Mouse (Mus musculus): ENCODE results near the gene Abl1.

Abl1 gene

GRCm38 (mm10) chr2:31689045-31689444, 869 bp downstream of the Abl1 start:
- DNase-seq, result peak; percentile 48

GRCm38 (mm10) chr2:31690063-31690462, 1.9 kb downstream of the Abl1 start:
- no peak for DNase-seq

GRCm38 (mm10) chr2:31698209-31698608, 10.0 kb downstream of the Abl1 start:
- DNase-seq, result no peak

GRCm38 (mm10) chr2:31700545-31701446, 12.6 kb downstream of the Abl1 start:
- no peak for DNase-seq

GRCm38 (mm10) chr2:31703226-31703625, 15.1 kb downstream of the Abl1 start:
- no peak for DNase-seq

- no peak for DNase-seq
Measured at GRCm38 (mm10) chr2:31705914-31706313, 17.7 kb downstream of the Abl1 start.

GRCm38 (mm10) chr2:31706531-31706930, 18.4 kb downstream of the Abl1 start:
- no peak for DNase-seq

- DNase-seq, result no peak
Measured at GRCm38 (mm10) chr2:31712716-31713115, 24.5 kb downstream of the Abl1 start.

- DNase-seq, result no peak
Measured at GRCm38 (mm10) chr2:31713813-31714212, 25.6 kb downstream of the Abl1 start.

- no peak for DNase-seq
Measured at GRCm38 (mm10) chr2:31714780-31715179, 26.6 kb downstream of the Abl1 start.

- no peak for DNase-seq
Measured at GRCm38 (mm10) chr2:31715985-31716384, 27.8 kb downstream of the Abl1 start.

GRCm38 (mm10) chr2:31719202-31719880, 31.2 kb downstream of the Abl1 start:
- peak; percentile 83 for DNase-seq

- DNase-seq, result no peak
Measured at GRCm38 (mm10) chr2:31719944-31720343, 31.8 kb downstream of the Abl1 start.

GRCm38 (mm10) chr2:31720783-31721182, 32.6 kb downstream of the Abl1 start:
- DNase-seq, result peak; percentile 44

GRCm38 (mm10) chr2:31724730-31725490, 36.7 kb downstream of the Abl1 start:
- DNase-seq, result no peak

GRCm38 (mm10) chr2:31727576-31728277, 39.6 kb downstream of the Abl1 start:
- no peak for DNase-seq

GRCm38 (mm10) chr2:31730640-31731039, 42.5 kb downstream of the Abl1 start:
- DNase-seq, result no peak

- DNase-seq, result no peak
Measured at GRCm38 (mm10) chr2:31732497-31732896, 44.3 kb downstream of the Abl1 start.

GRCm38 (mm10) chr2:31733558-31733957, 45.4 kb downstream of the Abl1 start:
- DNase-seq, result no peak

GRCm38 (mm10) chr2:31739041-31739440, 50.9 kb downstream of the Abl1 start:
- DNase-seq, result no peak

GRCm38 (mm10) chr2:31741728-31742127, 53.6 kb downstream of the Abl1 start:
- no peak for DNase-seq

- DNase-seq, result no peak
Measured at GRCm38 (mm10) chr2:31742134-31742533, 54.0 kb downstream of the Abl1 start.
